In the genomic region with DNA sequence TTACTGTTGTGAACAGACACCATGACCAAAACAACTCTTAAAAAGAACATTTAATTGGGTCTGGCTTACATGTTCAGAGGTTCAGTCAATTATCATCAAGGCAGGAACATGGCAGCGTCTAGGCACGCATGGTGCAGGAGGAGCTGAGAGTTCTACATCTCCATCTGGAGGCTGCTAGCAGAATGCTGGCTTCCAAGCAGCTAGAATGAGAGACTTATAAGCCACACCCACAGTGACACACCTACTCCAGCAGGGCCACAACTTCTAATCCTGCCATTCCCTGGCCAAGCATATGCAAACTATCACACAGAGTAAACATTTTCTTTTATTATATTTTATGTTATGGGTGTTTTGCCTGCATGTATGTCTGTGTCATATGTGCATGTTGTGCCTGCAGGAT, we compare ENCODE assay signal across 16 mouse cellular contexts. TPM values are rescaled to one million over a fixed set of nuclear protein-coding genes. Genes with fewer than 3 reads are reported as not detected.
DNase-seq lines count a peak whose midpoint lies in the region; ATAC-seq and TF ChIP-seq lines count a peak whose summit lies in the region.
"Had no signal": no experiment of that assay in that cellular context is flagged by ENCODE, and none has a peak within 500 bp of the region (broad histone marks: within the 10 kb centered on the region; RNA-seq: fewer than 3 reads in every experiment).

No protein-coding gene starts in this region.

- WGBS in kidney, adult 2 months: 49% methylated on average over 2 of the region's 2 CpGs
- WGBS in kidney, embryonic 16.5 days: 97% methylated on average over 2 of the region's 2 CpGs
- WGBS in liver, embryonic 16.5 days (ENCODE audit: insufficient replicate concordance): 57% methylated on average over 2 of the region's 2 CpGs

- peak; percentile 31 for DNase-seq in kidney, adult 2 months
- DNase-seq in 416B (ENCODE audit: low read depth) (peak; percentile 35), NIH3T3 (ENCODE audit: low read depth) (peak; percentile 12)
- DNase-seq in heart, adult 8-10 months (ENCODE audit: low spot score): no peak
- DNase-seq: cerebellum, adult 9-10 months; kidney, postnatal 10 days; right cerebral cortex, postnatal 25 days; thymus, postnatal 4 days had no signal

- H3K9me3 ChIP-seq in kidney, embryonic 16.5 days (ENCODE audit: low read length): no peaks in the 10 kb centered on the region
- H3K9me3 ChIP-seq in liver, embryonic 16.5 days (replicated peaks; ENCODE audit: control insufficient read depth, low read length): no peaks in the 10 kb centered on the region
- H3K9me3 ChIP-seq: forebrain, embryonic 10.5 days; heart, embryonic 15.5 days; stomach, embryonic 15.5 days had no signal

- H3K4me1 ChIP-seq in kidney, adult 2 months (ENCODE audit: control insufficient read depth, insufficient read depth, low read length): no peaks in the 10 kb centered on the region
- H3K4me1 ChIP-seq in kidney, embryonic 16.5 days (ENCODE audit: insufficient read depth, low read length): no peaks in the 10 kb centered on the region
- H3K4me1 ChIP-seq in liver, embryonic 16.5 days (ENCODE audit: control insufficient read depth, low read depth, low read length): peaks cover 17% of the 10 kb centered on the region
- H3K4me1 ChIP-seq: forebrain, embryonic 10.5 days; stomach, embryonic 15.5 days had no signal

- peaks cover 13% of the 10 kb centered on the region; the same call in 1 of the 2 replicates for H3K36me3 ChIP-seq in kidney, adult 2 months (ENCODE audit: control insufficient read depth, insufficient read depth, low read length)
- H3K36me3 ChIP-seq in kidney, embryonic 16.5 days (ENCODE audit: insufficient read depth, low read length): peaks cover 43% of the 10 kb centered on the region
- H3K36me3 ChIP-seq in liver, embryonic 16.5 days (ENCODE audit: control insufficient read depth, insufficient read depth): peaks cover 22% of the 10 kb centered on the region

- TF ChIP-seq CTCF in kidney, adult 2 months (conservative IDR thresholded peaks at IDR 0.05; ENCODE audit: insufficient read depth, insufficient read length, low read depth, low read length): peak; percentile 22; the same call in 1 of the 2 replicates

- no peaks in the 10 kb centered on the region for H3K27me3 ChIP-seq in kidney, adult 2 months (replicated peaks; ENCODE audit: control insufficient read depth, insufficient read depth, low read length)
- H3K27me3 ChIP-seq in kidney, embryonic 16.5 days (ENCODE audit: insufficient read depth, low read length): no peaks in the 10 kb centered on the region
- H3K27me3 ChIP-seq in liver, embryonic 16.5 days (ENCODE audit: control insufficient read depth, insufficient read depth, low read depth, low read length): no peaks in the 10 kb centered on the region
- H3K27me3 ChIP-seq: heart, embryonic 15.5 days; stomach, embryonic 15.5 days had no signal

- no peak for TF ChIP-seq POLR2A in kidney, adult 2 months (IDR thresholded peaks at IDR 0.05; ENCODE audit: low read depth, low read length)

- H3K4me3 ChIP-seq in kidney, adult 2 months (ENCODE audit: insufficient read depth, low read depth, low read length): no peak overlapping the region
- no peak overlapping the region for H3K4me3 ChIP-seq in kidney, embryonic 16.5 days (ENCODE audit: low read length)
- no peak overlapping the region for H3K4me3 ChIP-seq in liver, embryonic 16.5 days (ENCODE audit: low read depth, low read length)
- H3K4me3 ChIP-seq: forebrain, embryonic 10.5 days; heart, embryonic 15.5 days; left cerebral cortex, adult 2 months; stomach, embryonic 15.5 days had no signal

- H3K27ac ChIP-seq in kidney, adult 2 months (ENCODE audit: insufficient read depth, low read depth, low read length): no peak overlapping the region
- H3K27ac ChIP-seq in kidney, embryonic 16.5 days (ENCODE audit: low read length): no peak overlapping the region
- H3K27ac ChIP-seq in liver, embryonic 16.5 days (ENCODE audit: low read length): no peak overlapping the region
- H3K27ac ChIP-seq: forebrain, embryonic 10.5 days; heart, embryonic 15.5 days; hindbrain, postnatal 0 days; left cerebral cortex, adult 2 months; stomach, embryonic 15.5 days had no signal

- no peak overlapping the region for H3K4me2 ChIP-seq in kidney, embryonic 16.5 days (replicated peaks; ENCODE audit: low read depth, low read length)
- no peak overlapping the region for H3K4me2 ChIP-seq in liver, embryonic 16.5 days (ENCODE audit: low read depth, low read length)
- H3K4me2 ChIP-seq: heart, embryonic 15.5 days; stomach, embryonic 15.5 days had no signal

- ATAC-seq in kidney, embryonic 16.5 days (ENCODE audit: low FRiP score, low TSS enrichment): no peak
- peak; percentile 49 for ATAC-seq in liver, embryonic 16.5 days (ENCODE audit: low read depth)
- no peak for ATAC-seq in frontal cortex, adult (ENCODE audit: low TSS enrichment)
- ATAC-seq: hindbrain, postnatal 0 days had no signal

- no peak overlapping the region for H3K9ac ChIP-seq in kidney, embryonic 16.5 days (replicated peaks; ENCODE audit: low read length)
- H3K9ac ChIP-seq in liver, embryonic 16.5 days (ENCODE audit: low read depth, low read length): no peak overlapping the region
- H3K9ac ChIP-seq: heart, embryonic 15.5 days; stomach, embryonic 15.5 days had no signal

RNA-seq across cellular contexts. Expression of gene Mia2, which starts 43.8 kb away (rescaled TPM):
- 95.3 and 102 TPM in 2 replicates for polyA plus RNA-seq in kidney, adult 2 months (2012; rRNA removed)
- polyA plus RNA-seq in kidney, embryonic 16.5 days (2015; fragmentation: Nextera tagmentation; extraction: Ambion mirVana): 68.5 and 72.8 TPM in 2 replicates
- polyA plus RNA-seq in liver, embryonic 16.5 days (2015; fragmentation: Nextera tagmentation; extraction: Ambion mirVana): 53.3 and 56.2 TPM in 2 replicates
- 100 to 1,000 TPM in 2 of 4 experiments, 10 to 100 TPM in 2; 93.4 to 113 (median 106) TPM for total RNA-seq in heart, adult 8-10 months (2022)
